Comparison of ENCODE assay signal across 17 mouse cellular contexts in the genomic region with DNA sequence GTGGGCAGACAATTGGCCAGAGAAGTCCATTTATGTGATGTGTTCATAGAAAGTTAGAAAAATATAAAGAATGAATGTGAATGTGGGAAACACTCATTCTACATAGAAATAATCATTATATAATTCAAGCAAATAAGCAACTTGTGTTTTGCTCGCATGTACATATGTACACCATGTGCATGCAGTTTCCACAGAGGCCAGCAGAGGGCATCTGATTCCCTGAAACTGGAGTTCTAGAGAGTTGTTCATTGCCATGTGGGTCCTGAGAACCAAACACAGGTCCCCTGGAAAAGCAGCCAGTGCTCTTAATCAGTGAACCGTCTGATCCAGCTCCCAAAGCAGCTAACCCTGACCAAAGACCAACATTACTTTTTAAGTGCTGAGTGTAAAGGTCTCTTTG. TPM values are rescaled to one million over a fixed set of nuclear protein-coding genes. Genes with fewer than 3 reads are reported as not detected.
DNase-seq lines count a peak whose midpoint lies in the region; ATAC-seq and TF ChIP-seq lines count a peak whose summit lies in the region.
"Had no signal": no experiment of that assay in that cellular context is flagged by ENCODE, and none has a peak within 500 bp of the region (broad histone marks: within the 10 kb centered on the region; RNA-seq: fewer than 3 reads in every experiment).

No protein-coding gene starts in this region.

- H3K27me3 ChIP-seq in heart, adult 2 months (ENCODE audit: control insufficient read depth, insufficient read depth, low read length): no peaks in the 10 kb centered on the region
- H3K27me3 ChIP-seq in lung, postnatal 0 days (replicated peaks; ENCODE audit: insufficient read depth, low read length): no peaks in the 10 kb centered on the region
- no peaks in the 10 kb centered on the region for H3K27me3 ChIP-seq in MEL (ENCODE audit: control insufficient read depth in 1 of 2, insufficient read depth in 2 of 2, low read length in 2 of 2)
- H3K27me3 ChIP-seq: heart, embryonic 13.5 days; hindbrain, embryonic 12.5 days; limb, embryonic 13.5 days; neural tube, embryonic 13.5 days; stomach, embryonic 15.5 days had no signal

- H3K4me3 ChIP-seq in heart, adult 2 months: no peak overlapping the region
- no peak overlapping the region for H3K4me3 ChIP-seq in lung, postnatal 0 days (ENCODE audit: low read depth, low read length)
- H3K4me3 ChIP-seq in MEL (ENCODE audit: control insufficient read depth in 1 of 2, insufficient read depth in 1 of 2, low read depth in 2 of 2, low read length in 2 of 2): no peak overlapping the region
- H3K4me3 ChIP-seq: heart, embryonic 13.5 days; hindbrain, embryonic 12.5 days; limb, embryonic 13.5 days; neural tube, embryonic 13.5 days; stomach, embryonic 15.5 days had no signal

- H3K36me3 ChIP-seq in heart, adult 2 months (ENCODE audit: control insufficient read depth, insufficient read depth, low read length): no peaks in the 10 kb centered on the region
- no peaks in the 10 kb centered on the region for H3K36me3 ChIP-seq in lung, postnatal 0 days (ENCODE audit: insufficient read depth, low read length)
- no peaks in the 10 kb centered on the region for H3K36me3 ChIP-seq in MEL (ENCODE audit: control insufficient read depth in 1 of 2, insufficient read depth in 2 of 2, low read length in 2 of 2)
- H3K36me3 ChIP-seq: heart, embryonic 13.5 days; hindbrain, embryonic 12.5 days; neural tube, embryonic 13.5 days; stomach, embryonic 15.5 days had no signal

- TF ChIP-seq CTCF in heart, adult 2 months (IDR thresholded peaks at IDR 0.05): peak; percentile 36
- TF ChIP-seq CTCF in lung, postnatal 0 days (IDR thresholded peaks at IDR 0.05): peak; percentile 32
- TF ChIP-seq CTCF in MEL (IDR thresholded peaks at IDR 0.05 in 2 of 3, conservative IDR thresholded peaks at IDR 0.05 in 1 of 3; ENCODE audit: control insufficient read depth in 1 of 3, insufficient read depth in 1 of 3, low read depth in 2 of 3, low read length in 3 of 3, poor library complexity in 1 of 3, severe bottlenecking in 1 of 3): peak; percentile 22 to 41 (median 38); a peak in 5 of 6 replicates

- TF ChIP-seq POLR2A in heart, adult 2 months (IDR thresholded peaks at IDR 0.05; ENCODE audit: insufficient read depth, low read depth, low read length): no peak
- no peak for TF ChIP-seq POLR2A in MEL (IDR thresholded peaks at IDR 0.05; ENCODE audit: control insufficient read depth in 1 of 2, insufficient read depth in 1 of 2, low read depth in 1 of 2, low read length in 2 of 2, poor library complexity in 1 of 2)

- no peak for ATAC-seq in lung, postnatal 0 days
- ATAC-seq: forebrain, embryonic 14.5 days; midbrain, embryonic 16.5 days had no signal

- intact Hi-C loops in heart, adult 2 months (cut with DNase I): no loop called here
- intact Hi-C loops in heart, postnatal 10 days (cut with DNase I): no loop called here
- intact Hi-C loops in left cerebral cortex, postnatal 4 days (cut with DNase I): no loop called here

- H3K27ac ChIP-seq in heart, adult 2 months: no peak overlapping the region
- H3K27ac ChIP-seq in lung, postnatal 0 days (ENCODE audit: low read length): no peak overlapping the region
- no peak overlapping the region for H3K27ac ChIP-seq in MEL (ENCODE audit: control insufficient read depth, low read depth, low read length)
- H3K27ac ChIP-seq: heart, embryonic 13.5 days; hindbrain, embryonic 12.5 days; limb, embryonic 13.5 days; neural tube, embryonic 13.5 days; stomach, embryonic 15.5 days had no signal

- H3K9me3 ChIP-seq in lung, postnatal 0 days (ENCODE audit: low read length): peaks cover 3% of the 10 kb centered on the region; the same call in 1 of the 2 replicates
- H3K9me3 ChIP-seq in MEL (replicated peaks; ENCODE audit: insufficient read depth, low read length): no peaks in the 10 kb centered on the region
- H3K9me3 ChIP-seq: hindbrain, embryonic 12.5 days; neural tube, embryonic 13.5 days; stomach, embryonic 15.5 days had no signal

- TF ChIP-seq EP300 in heart, adult 2 months (IDR thresholded peaks at IDR 0.05; ENCODE audit: insufficient read depth, low read depth, low read length): no peak
- no peak for TF ChIP-seq EP300 in lung, postnatal 0 days (IDR thresholded peaks at IDR 0.05)
- TF ChIP-seq EP300 in MEL (IDR thresholded peaks at IDR 0.05; ENCODE audit: low read depth in 1 of 2, low read length in 2 of 2): no peak

- WGBS in heart, adult 2 months: over 99% methylated on average over 2 of the region's 2 CpGs
- WGBS in lung, postnatal 0 days: 94% methylated on average over 2 of the region's 2 CpGs

- peak; percentile 12 for TF ChIP-seq RAD21 in MEL (IDR thresholded peaks at IDR 0.05; ENCODE audit: low read depth, low read length)

- no peaks in the 10 kb centered on the region; the same call in 1 of the 2 replicates for H3K4me1 ChIP-seq in heart, adult 2 months (ENCODE audit: control insufficient read depth, insufficient read depth, low read length)
- no peaks in the 10 kb centered on the region for H3K4me1 ChIP-seq in lung, postnatal 0 days (ENCODE audit: insufficient read depth, low read depth, low read length)
- no peaks in the 10 kb centered on the region for H3K4me1 ChIP-seq in MEL (ENCODE audit: control insufficient read depth in 1 of 2, insufficient read depth in 2 of 2, low read length in 2 of 2)
- H3K4me1 ChIP-seq: heart, embryonic 13.5 days; hindbrain, embryonic 12.5 days; limb, embryonic 13.5 days; stomach, embryonic 15.5 days had no signal

- no peak for DNase-seq in heart, adult 2 months
- DNase-seq in heart, postnatal 10 days: no peak
- DNase-seq in lung, postnatal 0 days (ENCODE audit: low spot score): no peak
- DNase-seq in lung, postnatal 4 days: no peak
- peak; percentile 16 for DNase-seq in MEL (ENCODE audit: low read depth, low spot score)
- DNase-seq in testis, postnatal 10 days (ENCODE audit: low spot score): peak; percentile 43
- no peak for DNase-seq in left cerebral cortex, postnatal 4 days
- DNase-seq: gastrocnemius, postnatal 14 days; kidney, postnatal 10 days; lung, postnatal 14 days had no signal

- no peaks in the 10 kb centered on the region for H3K79me2 ChIP-seq in heart, adult 2 months (replicated peaks; ENCODE audit: control insufficient read depth, insufficient read depth, low read length)
- H3K79me2 ChIP-seq in MEL (ENCODE audit: control insufficient read depth, insufficient read depth, low read length, poor library complexity): no peaks in the 10 kb centered on the region

- no peak overlapping the region for H3K4me2 ChIP-seq in lung, postnatal 0 days (replicated peaks; ENCODE audit: low read depth, low read length)
- H3K4me2 ChIP-seq: heart, embryonic 13.5 days; hindbrain, embryonic 12.5 days; limb, embryonic 13.5 days; neural tube, embryonic 13.5 days; stomach, embryonic 15.5 days had no signal

- no peak overlapping the region for H3K9ac ChIP-seq in heart, adult 2 months (ENCODE audit: low read depth, low read length)
- H3K9ac ChIP-seq in lung, postnatal 0 days (replicated peaks; ENCODE audit: low read depth): no peak overlapping the region
- no peak overlapping the region for H3K9ac ChIP-seq in MEL (ENCODE audit: control insufficient read depth, low read depth, low read length, poor library complexity, severe bottlenecking)
- H3K9ac ChIP-seq: heart, embryonic 13.5 days; hindbrain, embryonic 12.5 days; limb, embryonic 13.5 days; neural tube, embryonic 13.5 days; stomach, embryonic 15.5 days had no signal

TF ChIP-seq in MEL, 35 proteins besides CTCF, POLR2A, EP300 and RAD21:
- TF ChIP-seq BHLHE40 (IDR thresholded peaks at IDR 0.05; ENCODE audit: borderline replicate concordance, low read depth, low read length) (no peak), UBTF (IDR thresholded peaks at IDR 0.05; ENCODE audit: borderline replicate concordance, insufficient read depth, low read depth, low read length) (no peak), POLR2AphosphoS2 (IDR thresholded peaks at IDR 0.05; ENCODE audit: low read length) (no peak), KAT2A (conservative IDR thresholded peaks at IDR 0.05; ENCODE audit: low read depth, low read length) (no peak), JUND (IDR thresholded peaks at IDR 0.05; ENCODE audit: low read depth, low read length) (no peak), POLR2AphosphoS5 (IDR thresholded peaks at IDR 0.05; ENCODE audit: borderline replicate concordance, low read depth, low read length) (no peak), MAX (IDR thresholded peaks at IDR 0.05; ENCODE audit: low read length) (no peak), ETS1 (IDR thresholded peaks at IDR 0.05; ENCODE audit: low read depth, low read length) (no peak), USF2 (IDR thresholded peaks at IDR 0.05; ENCODE audit: borderline replicate concordance in 1 of 2, insufficient read depth in 1 of 2, low read depth in 1 of 2, low read length in 2 of 2) (no peak), TBP (IDR thresholded peaks at IDR 0.05; ENCODE audit: low read depth, low read length) (no peak), ZMIZ1 (IDR thresholded peaks at IDR 0.05; ENCODE audit: low read depth, low read length) (no peak), ZNF384 (IDR thresholded peaks at IDR 0.05; ENCODE audit: low read depth, low read length) (no peak), SMC3 (IDR thresholded peaks at IDR 0.05; ENCODE audit: low read depth, low read length) (no peak; the same call in 1 of the 2 replicates), HCFC1 (IDR thresholded peaks at IDR 0.05; ENCODE audit: low read depth, low read length) (no peak), RCOR1 (IDR thresholded peaks at IDR 0.05; ENCODE audit: low read depth, low read length) (no peak), GABPA (IDR thresholded peaks at IDR 0.05; ENCODE audit: low read depth, low read length) (no peak), MAZ (IDR thresholded peaks at IDR 0.05; ENCODE audit: low read depth, low read length) (no peak), USF1 (IDR thresholded peaks at IDR 0.05; ENCODE audit: low read depth, low read length) (no peak), CHD1 (IDR thresholded peaks at IDR 0.05; ENCODE audit: low read depth, low read length) (no peak)

RNA-seq across cellular contexts. Expression of a gene that starts 60.0 kb away (rescaled TPM):
- total RNA-seq in heart, adult 2 months (2021): 1 to 10 TPM; 4.2 to 4.5 TPM
- polyA plus RNA-seq in heart, adult 2 months (2012; rRNA removed): 3.5 and 6.3 TPM in 2 replicates
- 10 to 100 TPM; 11.0 to 12.1 TPM for total RNA-seq in heart, postnatal 10 days (2021)
- polyA plus RNA-seq in lung, postnatal 0 days (2015; fragmentation: Nextera tagmentation; extraction: Ambion mirVana): 3.9 and 5.0 TPM in 2 replicates
- total RNA-seq in MEL (2012; rRNA removed): not detected in 2 replicates
- not detected for polyA plus RNA-seq in MEL (2012; ENCODE audit: insufficient read depth in 1 of 2, insufficient read length in 2 of 2, low read depth in 1 of 2, low replicate concordance in 2 of 2, missing spikeins in 1 of 2)
- 1 to 10 TPM; 2.4 to 2.6 TPM for total RNA-seq in left cerebral cortex, postnatal 4 days (2021)

Comparison
In these comparisons a context has a peak if more than half of its experiments do, and no peak if none do; other contexts are left out.
1. DNase-seq: peak in MEL (single experiment) and testis, postnatal 10 days (single experiment); none in heart, adult 2 months (0 of 2), heart, postnatal 10 days (0 of 2), lung, postnatal 0 days (single experiment), lung, postnatal 4 days (0 of 2) and left cerebral cortex, postnatal 4 days (single experiment).
2. Peak in every context shown above with its lines, with median percentiles within 50 percentile points of each other: CTCF ChIP-seq.